Mouse (Mus musculus): Measurements from ENCODE around the gene Gsta4.
"Not testable (repeated sequence)": the region's sequence is repeated elsewhere in the genome, so short reads cannot be mapped to it uniquely, and the experiment has no call there.

Gene Gsta4

DNA sequence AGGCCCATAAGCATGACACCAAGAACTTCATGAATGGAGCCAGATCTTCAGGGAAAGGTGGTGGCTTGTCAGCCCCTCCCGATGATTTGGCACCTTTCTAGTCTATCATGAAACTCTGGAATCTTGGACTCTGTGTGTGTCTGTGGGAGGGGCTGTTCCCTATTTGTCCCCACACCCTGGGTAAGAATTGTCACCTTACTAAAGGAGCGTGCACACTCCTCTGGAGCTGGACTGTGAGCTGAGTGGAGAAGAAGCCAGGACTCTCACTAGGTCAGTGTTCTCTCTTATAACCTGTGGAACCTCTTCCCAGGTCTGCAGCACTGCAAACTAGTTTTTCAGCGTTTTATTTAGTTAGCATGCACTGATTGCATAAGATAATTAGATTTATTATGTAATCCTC, 47.9 kb downstream of the Gsta4 start, which contains the start of gene Gsta1:
Gsta1 (plus strand) TSS at position 196 of the 400 bp plus-strand sequence.
- not testable (repeated sequence) for DNase-seq (ENCODE audit: low read depth, low spot score)

GRCm38 (mm10) chr9:78233121-78233695, 50.6 kb downstream of the Gsta4 start:
- not testable (repeated sequence) for DNase-seq (ENCODE audit: low read depth, low spot score)

- not testable (repeated sequence) for DNase-seq (ENCODE audit: low read depth, low spot score)
Measured at GRCm38 (mm10) chr9:78255683-78256470, 73.3 kb downstream of the Gsta4 start.

GRCm38 (mm10) chr9:78256914-78257313, 74.3 kb downstream of the Gsta4 start, which contains the start of gene Gm3776:
TSS of gene Gm3776 (plus strand) at chr9:78257129.
- DNase-seq (ENCODE audit: low read depth, low spot score) = not testable (repeated sequence)

Data from brain, embryonic 18.5 days (tissue).